Mouse (Mus musculus): Measurements from ENCODE around the gene Nelfe. TPM values are rescaled to one million over a fixed set of nuclear protein-coding genes. Genes with fewer than 3 reads are reported as not detected.

Nelfe gene
- total RNA-seq, 2 experiments from 2014 or later = 9.7 to 13.4 TPM

DNA sequence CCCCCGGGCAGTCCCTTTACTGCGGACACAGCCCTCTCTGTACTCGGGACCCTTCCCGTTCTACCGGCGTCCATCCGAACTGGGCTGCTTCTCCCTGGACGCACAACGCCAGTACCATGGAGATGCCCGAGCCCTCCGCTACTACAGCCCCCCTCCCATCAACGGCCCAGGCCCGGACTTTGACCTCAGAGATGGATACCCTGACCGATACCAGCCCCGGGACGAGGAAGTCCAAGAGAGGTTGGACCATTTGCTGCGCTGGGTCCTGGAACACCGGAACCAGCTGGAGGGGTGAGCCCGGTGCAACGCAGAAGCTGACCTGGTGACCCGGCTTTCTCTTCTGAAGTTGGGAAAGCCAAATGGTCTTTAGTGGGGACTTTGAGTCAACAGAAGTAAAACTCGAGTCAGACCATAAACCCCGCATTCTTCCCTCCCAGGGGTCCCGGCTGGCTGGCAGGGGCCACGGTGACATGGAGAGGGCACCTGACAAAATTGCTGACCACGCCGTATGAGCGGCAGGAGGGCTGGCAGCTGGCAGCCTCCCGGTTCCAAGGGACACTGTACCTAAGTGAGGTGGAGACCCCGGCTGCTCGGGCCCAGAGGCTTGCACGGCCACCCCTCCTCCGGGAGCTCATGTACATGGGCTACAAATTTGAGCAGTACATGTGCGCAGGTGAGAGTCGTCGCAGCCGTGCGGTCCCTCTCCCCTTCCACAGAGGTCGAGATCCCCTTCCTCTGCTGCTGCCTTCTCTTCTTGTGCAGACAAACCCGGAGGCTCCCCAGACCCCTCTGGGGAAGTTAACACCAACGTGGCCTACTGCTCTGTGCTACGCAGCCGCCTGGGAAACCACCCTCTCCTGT lies 12.5 kb upstream of the Nelfe start:
- no peak for DNase-seq
- intact Hi-C loops (cut with DNase I; ENCODE audit: low total_unique reads) = no loop called here

DNA sequence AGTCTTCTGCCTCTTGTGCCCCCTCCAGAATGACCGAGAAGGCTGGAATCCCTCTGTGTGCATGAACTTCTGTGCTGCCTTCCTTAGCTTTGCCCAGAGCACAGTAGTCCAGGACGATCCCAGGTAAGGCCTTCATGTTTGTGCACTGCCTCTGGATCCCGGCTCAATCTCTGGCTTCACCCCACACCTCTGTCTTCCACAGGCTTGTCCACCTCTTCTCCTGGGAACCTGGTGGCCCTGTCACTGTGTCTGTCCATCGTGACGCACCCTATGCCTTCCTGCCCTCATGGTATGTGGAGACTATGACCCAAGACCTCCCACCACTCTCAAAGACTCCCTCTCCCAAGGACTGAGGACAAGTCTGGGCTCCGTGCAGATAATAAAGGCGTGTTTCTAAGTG lies 11.4 kb upstream of the Nelfe start:
- no peak for DNase-seq
- intact Hi-C loops (cut with DNase I; ENCODE audit: low total_unique reads) = no loop called here

DNA sequence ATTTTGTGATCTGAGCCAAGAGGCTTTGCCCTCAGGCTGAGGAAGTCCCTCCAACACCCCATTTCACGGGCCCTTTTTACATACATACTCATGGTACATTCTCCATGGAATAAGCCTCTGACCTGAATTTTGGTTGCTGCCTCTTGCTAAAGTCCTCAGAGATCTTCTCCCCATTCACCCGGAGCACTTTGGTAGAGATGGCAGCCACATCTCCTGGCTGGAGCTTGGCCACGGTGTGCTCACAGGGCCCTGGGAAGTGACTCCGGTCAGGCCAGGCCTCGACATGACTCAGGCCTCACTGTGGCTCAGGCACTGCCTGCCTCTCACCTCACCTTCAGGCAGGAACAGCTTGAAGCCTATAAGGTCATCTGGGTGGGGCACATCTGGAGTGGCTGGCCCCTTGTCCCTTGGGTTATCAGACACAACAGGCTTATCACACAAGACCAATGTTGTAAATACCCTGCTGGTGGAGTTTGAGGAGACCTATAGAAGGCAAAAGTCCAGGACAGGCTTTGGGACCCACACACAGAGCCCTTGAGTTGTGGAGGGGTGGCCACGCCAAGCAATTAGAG lies 9.4 kb upstream of the Nelfe start:
- DNase-seq = no peak
- intact Hi-C loops (cut with DNase I; ENCODE audit: low total_unique reads) = no loop called here

GRCm38 (mm10) chr17:34844884-34845283 lies 5.3 kb upstream of the Nelfe start:
- intact Hi-C loops (cut with DNase I; ENCODE audit: low total_unique reads) = no loop called here
- DNase-seq = no peak

DNA sequence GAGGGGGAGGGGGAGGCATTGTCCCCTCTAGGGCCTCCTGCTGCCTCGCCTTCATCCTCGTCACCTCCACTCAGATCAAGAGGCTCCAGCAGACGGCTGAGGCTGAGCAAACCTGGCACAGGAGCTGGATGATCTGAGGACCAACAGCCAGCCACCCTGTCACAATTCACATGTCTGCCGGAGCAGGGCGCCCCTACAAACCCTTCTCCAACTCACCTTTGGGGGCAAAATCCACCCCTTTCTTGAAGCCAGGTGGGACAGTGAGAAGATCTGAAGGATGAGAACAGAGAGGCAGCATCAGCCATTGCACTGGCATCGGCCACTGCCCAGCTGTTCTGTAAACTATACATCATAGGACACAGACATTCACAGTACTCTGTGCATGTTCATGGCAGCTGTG lies 3.0 kb upstream of the Nelfe start:
- intact Hi-C loops (cut with DNase I; ENCODE audit: low total_unique reads) = no loop called here
- DNase-seq = no peak

- DNase-seq = no peak
- intact Hi-C loops (cut with DNase I; ENCODE audit: low total_unique reads) = no loop called here
Observed at GRCm38 (mm10) chr17:34847615-34848014, 2.6 kb upstream of the Nelfe start.

GRCm38 (mm10) chr17:34850517-34851125 lies 430 bp downstream of the Nelfe start:
- no peak for DNase-seq
- intact Hi-C loops (cut with DNase I; ENCODE audit: low total_unique reads) = loop anchor here (5.0 to 10.0 kb wide), 2 partner anchors 42 to 134 kb away; partner anchors contain the start of gene Lsm2

- intact Hi-C loops (cut with DNase I; ENCODE audit: low total_unique reads) = loop anchor here (5.0 to 10.0 kb wide), 2 partner anchors 39 to 131 kb away; partner anchors contain the start of gene Lsm2
Observed at GRCm38 (mm10) chr17:34853511-34853910, 3.3 kb downstream of the Nelfe start.

DNA sequence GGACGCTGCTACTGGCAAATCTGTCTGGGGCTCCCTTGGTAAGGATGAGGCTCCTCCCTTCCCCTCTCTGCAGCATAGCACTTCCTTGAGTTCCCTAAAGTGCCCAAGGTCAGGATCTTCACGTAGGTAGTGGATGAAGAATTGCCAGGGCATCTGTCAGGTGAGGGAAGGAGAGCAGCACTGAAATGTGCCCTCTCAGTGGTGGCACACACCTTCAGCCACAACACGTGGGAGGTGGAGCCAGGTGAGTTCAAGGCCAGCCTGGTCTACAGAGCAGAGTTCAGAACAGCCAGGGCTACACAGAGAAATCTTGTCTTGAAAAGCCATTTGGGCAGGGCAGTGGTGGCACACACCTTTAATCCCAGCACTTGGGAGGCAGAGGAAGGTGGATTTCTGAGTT lies 4.6 kb downstream of the Nelfe start:
- intact Hi-C loops (cut with DNase I; ENCODE audit: low total_unique reads) = loop anchor here (5.0 to 10.0 kb wide), 3 partner anchors 38 to 130 kb away; partner anchors contain the start of genes Lsm2 and Slc44a4

More at GRCm38 (mm10) chr17:34853511-34853910, 3.3 kb downstream of the Nelfe start:
- DNase-seq = no peak

DNA sequence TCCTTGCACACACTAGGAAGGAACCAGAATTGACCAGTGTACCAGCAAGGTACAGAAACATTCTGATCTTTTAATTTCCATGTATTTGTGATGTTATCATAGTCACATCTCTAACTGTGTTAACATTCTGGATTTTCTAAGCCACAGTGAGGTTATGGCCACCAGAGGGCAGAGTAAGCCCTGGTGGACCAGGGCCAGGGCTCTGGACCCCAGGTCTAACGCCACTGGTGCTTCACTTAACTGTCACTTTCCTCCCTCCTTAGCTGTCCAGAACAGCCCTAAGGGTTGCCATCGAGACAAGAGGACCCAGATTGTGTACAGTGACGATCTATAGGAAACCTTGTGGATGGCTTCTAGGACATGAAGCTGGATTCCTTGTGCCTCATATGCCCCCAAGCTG lies 5.6 kb downstream of the Nelfe start:
- DNase-seq = no peak
- intact Hi-C loops (cut with DNase I; ENCODE audit: low total_unique reads) = loop anchor here (5.0 to 10.0 kb wide), 2 partner anchors 56 to 129 kb away; partner anchors contain the start of genes Lsm2 and Slc44a4

More for the DNA sequence above, 4.6 kb downstream of the Nelfe start:
- no peak for DNase-seq

DNA sequence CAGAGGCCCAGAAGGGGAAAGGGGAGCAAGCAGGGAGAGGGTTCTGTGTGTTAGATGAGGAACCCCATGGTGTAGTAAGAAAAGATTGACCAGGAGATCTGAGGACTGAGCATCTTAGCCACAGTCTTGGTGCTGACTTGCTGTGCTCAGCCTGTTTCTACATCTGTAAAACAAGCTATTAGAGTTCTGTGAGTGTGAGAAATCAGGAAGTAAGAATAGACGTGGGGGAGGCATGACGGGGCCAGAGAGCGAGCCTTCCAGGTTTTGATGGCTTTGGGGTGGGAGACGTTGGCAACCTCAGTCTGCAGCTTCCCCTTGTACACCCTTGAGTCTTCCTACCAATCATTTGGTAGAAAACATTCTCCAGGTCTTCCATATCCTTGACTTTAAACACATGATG lies 8.5 kb downstream of the Nelfe start:
- intact Hi-C loops (cut with DNase I; ENCODE audit: low total_unique reads) = loop anchor here (5.0 to 10.0 kb wide), 2 partner anchors 54 to 126 kb away; partner anchors contain the start of genes Lsm2 and Slc44a4

GRCm38 (mm10) chr17:34860514-34860913 lies 10.3 kb downstream of the Nelfe start:
- intact Hi-C loops (cut with DNase I; ENCODE audit: low total_unique reads) = no loop called here
- DNase-seq = no peak

More for the DNA sequence above, 8.5 kb downstream of the Nelfe start:
- DNase-seq = no peak

DNA sequence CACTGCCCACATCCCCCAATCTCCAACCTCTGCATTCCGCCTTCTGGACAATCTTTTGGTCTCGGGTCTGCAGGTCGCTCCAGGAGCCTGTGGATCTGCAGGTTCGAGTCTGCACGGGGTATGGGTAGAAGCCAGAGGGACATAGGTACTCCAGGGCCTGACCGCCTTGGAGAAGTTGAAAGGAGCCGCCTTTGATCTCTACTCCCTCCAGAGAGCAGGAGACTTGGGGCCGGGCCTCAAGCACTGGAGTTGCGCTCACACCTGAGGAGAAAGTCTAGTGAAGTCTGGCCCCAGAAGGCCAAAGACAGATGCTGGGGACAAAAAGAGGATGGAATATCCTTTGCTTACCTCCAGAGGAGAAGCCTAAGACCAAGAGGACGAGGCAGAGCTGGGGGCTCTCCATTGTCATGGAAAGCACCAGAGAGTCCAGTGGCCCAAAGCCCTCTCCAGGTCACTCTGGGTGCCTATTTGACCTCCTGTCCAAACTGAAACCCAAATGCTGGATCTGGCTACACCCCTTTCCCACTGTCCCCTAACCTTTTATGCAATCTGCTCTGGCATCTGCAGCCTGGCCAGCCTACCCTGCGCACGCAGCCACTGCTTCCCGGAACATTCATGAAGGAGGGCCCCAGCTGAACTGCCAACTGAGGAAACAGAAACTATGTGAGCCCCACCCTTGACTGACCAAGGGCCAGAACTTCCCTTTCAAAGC lies 11.7 kb downstream of the Nelfe start:
- intact Hi-C loops (cut with DNase I; ENCODE audit: low total_unique reads) = no loop called here
- no peak for DNase-seq

DNA sequence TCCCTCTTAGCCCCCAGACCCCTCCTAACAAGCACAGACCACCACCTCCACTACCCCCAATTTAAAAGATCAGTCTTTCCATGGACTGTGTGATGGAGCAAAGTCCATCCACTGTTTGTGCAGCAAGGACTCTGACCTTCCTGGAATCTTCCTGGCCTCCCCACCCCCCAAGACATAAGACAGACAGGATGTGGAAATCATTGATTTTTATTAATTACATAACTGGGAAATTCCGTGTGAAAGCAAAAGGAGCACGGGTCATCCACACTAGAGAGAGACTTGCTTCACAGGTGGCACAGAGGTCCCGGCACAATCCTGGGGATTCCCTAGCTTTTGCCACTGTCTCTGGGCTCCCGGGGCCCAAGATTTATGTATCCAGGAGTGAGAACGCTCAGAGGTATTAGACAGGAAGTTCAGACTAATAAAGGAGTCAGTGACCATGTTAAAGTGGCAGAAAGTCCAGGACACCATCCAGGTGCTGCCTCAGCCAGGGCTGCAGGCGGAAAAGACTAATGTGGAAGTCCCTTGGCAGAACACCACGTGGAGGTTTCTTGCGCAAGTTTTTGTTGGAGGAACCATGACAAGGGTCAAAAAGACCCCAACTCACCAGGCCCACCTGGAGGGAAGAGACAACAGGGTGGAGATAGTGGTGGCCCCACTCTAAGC lies 12.4 kb downstream of the Nelfe start, which contains the start of gene Cfb:
Gene Cfb (minus strand): TSS at position 103 of the 666 bp plus-strand sequence.
- no peak for DNase-seq
- intact Hi-C loops (cut with DNase I; ENCODE audit: low total_unique reads) = no loop called here

- intact Hi-C loops (cut with DNase I; ENCODE audit: low total_unique reads) = no loop called here
- no peak for DNase-seq
Observed at GRCm38 (mm10) chr17:34865981-34866380, 15.8 kb downstream of the Nelfe start.

DNA sequence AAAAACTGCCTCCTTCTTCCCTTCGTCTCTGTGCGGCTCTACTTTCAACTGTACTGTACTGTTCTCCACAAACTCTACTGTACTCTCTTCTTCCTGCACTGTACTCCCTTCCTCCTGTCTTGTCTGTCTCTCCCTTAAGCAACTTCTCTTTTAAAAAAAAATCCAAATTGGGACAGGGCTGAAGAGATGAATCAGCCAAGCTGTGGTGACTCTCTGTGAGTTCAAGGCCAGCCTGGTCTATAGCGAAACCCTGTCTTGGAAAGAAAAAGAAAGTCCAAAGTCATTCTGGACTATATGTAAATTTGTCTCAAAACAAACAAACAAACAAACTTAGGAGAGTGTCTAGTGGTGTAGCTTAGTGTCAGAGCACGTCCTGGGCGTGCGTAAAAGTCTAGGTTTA lies 24.1 kb downstream of the Nelfe start:
- intact Hi-C loops (cut with DNase I; ENCODE audit: low total_unique reads) = no loop called here
- DNase-seq = no peak

DNA sequence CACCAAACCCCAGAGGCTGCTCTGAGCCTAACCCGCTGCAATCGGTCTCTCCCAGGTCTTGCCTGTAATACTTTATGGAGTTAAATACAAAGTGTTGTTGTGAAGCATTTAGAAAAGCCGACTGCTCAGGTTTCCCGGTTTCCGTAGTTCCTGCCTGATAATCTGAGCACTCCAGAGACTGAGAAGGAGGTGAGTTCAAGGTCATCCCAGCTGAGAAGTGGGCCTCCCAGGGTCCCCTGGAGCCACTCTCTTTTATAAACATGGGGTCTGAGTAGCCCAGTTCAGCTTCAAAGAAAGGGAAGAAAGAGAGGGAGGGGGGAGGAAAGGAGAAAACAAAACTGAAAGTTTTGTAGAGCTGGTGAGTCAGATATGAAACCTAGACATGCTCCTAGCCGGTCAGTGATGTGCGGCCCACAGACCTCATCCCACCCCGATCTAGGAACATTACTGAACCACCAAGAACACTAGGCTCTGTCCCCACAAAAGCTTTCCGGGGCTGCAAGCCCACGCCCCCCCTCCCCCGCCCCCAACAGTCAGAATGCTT lies 29.2 kb downstream of the Nelfe start, which contains the start of gene Zbtb12:
Gene Zbtb12 (plus strand): TSS at position 148 of the 544 bp plus-strand sequence.
- intact Hi-C loops (cut with DNase I; ENCODE audit: low total_unique reads) = no loop called here
- DNase-seq = no peak

- intact Hi-C loops (cut with DNase I; ENCODE audit: low total_unique reads) = no loop called here
- DNase-seq = no peak
Observed at GRCm38 (mm10) chr17:34881166-34881565, 31.0 kb downstream of the Nelfe start.

Measured in gastrocnemius, postnatal 14 days (tissue).